Mouse (Mus musculus) ES-E14 (cell line): ENCODE results near the gene Rasd1.

Experiments
- CHD2 ChIP-seq: IDR thresholded peaks from 2 replicates; pipeline ENCODE4 v1.6.1; 2014; ENCODE audit warnings: mild to moderate bottlenecking, low read depth, low read length, inconsistent platforms
- HCFC1 ChIP-seq: IDR thresholded peaks from 2 replicates; pipeline ENCODE4 v1.6.1; 2012; ENCODE audit warnings: low read length, inconsistent platforms, borderline replicate concordance; ENCODE audit not compliant: insufficient read depth
- MAFK ChIP-seq: IDR thresholded peaks from 2 replicates; pipeline ENCODE4 v1.6.1; 2014; ENCODE audit warnings: mild to moderate bottlenecking, low read depth, low read length, inconsistent platforms; ENCODE audit not compliant: insufficient read depth
- ZC3H11A ChIP-seq: IDR thresholded peaks from 2 replicates; pipeline ENCODE4 v1.6.1; 2012; ENCODE audit warnings: low read depth, mild to moderate bottlenecking, inconsistent platforms, low read length, borderline replicate concordance
- ZNF384 ChIP-seq: IDR thresholded peaks from 2 replicates; pipeline ENCODE4 v1.6.1; 2012; ENCODE audit warnings: low read depth, low read length, inconsistent platforms

DNA sequence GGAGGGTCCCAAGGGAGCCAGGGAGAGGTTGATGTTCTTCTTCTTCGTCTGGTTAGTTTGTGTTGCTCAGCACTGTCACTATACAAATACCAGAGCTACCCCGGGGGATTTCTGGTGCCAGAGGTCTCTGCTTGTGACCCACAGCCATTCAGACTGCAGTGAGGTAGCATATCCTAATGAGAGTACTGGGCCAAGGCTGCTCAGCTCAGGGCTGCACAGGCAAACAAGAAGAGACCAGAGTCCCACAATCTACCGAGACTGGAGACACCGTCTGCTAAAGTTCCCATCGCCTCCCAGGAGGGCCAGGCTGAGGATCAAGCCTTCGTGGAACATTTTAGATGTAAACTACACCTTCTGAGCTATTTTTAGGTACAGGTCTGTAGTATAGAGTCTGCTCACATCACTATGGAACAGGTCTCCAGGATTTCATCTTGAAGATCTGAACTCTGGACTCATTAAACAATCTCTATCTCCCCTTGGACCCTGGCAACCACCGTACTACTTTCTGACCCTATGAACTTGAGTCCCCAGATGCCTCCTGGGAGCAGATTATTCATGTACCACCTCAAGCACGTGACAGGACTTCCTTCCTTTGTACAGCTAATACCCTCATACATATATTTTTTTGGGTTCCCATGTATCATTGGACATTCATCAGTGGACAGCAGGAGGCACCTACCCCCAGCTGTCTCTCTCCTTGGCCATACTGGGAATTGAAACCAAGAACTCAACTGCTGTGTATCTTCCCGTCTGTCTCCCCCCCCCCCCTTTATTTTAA lies 32.0 kb downstream of the Rasd1 start:
- no peak for TF ChIP-seq CHD2
- TF ChIP-seq ZNF384: no peak
- TF ChIP-seq HCFC1: no peak
- no peak for TF ChIP-seq ZC3H11A
- no peak for TF ChIP-seq MAFK
